Mouse (Mus musculus): ENCODE measurements around the gene Snrnp40. TPM values are rescaled to one million over a fixed set of nuclear protein-coding genes. Genes with fewer than 3 reads are reported as not detected.
A peak's percentile ranks its signal among the peaks of the same experiment; 100 is the strongest.

Snrnp40 gene
- polyA plus RNA-seq (2012; ENCODE audit: insufficient read depth, insufficient read length, missing spikeins), result 9.3 and 10.9 TPM in 2 replicates

GRCm38 (mm10) chr4:130359486-130360237 lies at the start of gene Snrnp40, which contains the start of gene Zcchc17:
Gene Snrnp40, plus strand, starts transcription at chr4:130360132.
Gene Zcchc17, minus strand, starts transcription at chr4:130359943.
- Histone ChIP-seq H3K4me3 (ENCODE audit: insufficient read depth, low read depth, low read length) (peak within 1 kb of the TSS; percentile 89), H3K27ac (replicated peaks; ENCODE audit: low read depth, low read length) (peak within 1 kb of the TSS; percentile 72), H3K4me1 (ENCODE audit: control insufficient read depth, insufficient read depth, insufficient read length, low read length) (peaks cover 4% of the 10 kb centered on the region; the same call in 1 of the 2 replicates)

GRCm38 (mm10) chr4:130312526-130312925 lies 47.4 kb upstream of the Snrnp40 start:
- Histone ChIP-seq H3K27ac (replicated peaks; ENCODE audit: low read depth, low read length) (peak overlapping the region; percentile 94), H3K4me3 (ENCODE audit: insufficient read depth, low read depth, low read length) (peak overlapping the region; percentile 71), H3K4me1 (ENCODE audit: control insufficient read depth, insufficient read depth, insufficient read length, low read length) (no peaks in the 10 kb centered on the region)

- Histone ChIP-seq H3K4me1 (ENCODE audit: control insufficient read depth, insufficient read depth, insufficient read length, low read length) (no peaks in the 10 kb centered on the region), H3K4me3 (ENCODE audit: insufficient read depth, low read depth, low read length) (no peak overlapping the region), H3K27ac (replicated peaks; ENCODE audit: low read depth, low read length) (0 out of 2 replicates have a peak overlapping the region, but pooled peaks have one; percentile 4)
Measured at GRCm38 (mm10) chr4:130313552-130313951, 46.4 kb upstream of the Snrnp40 start.

GRCm38 (mm10) chr4:130315771-130316527 lies 44.0 kb upstream of the Snrnp40 start:
- Histone ChIP-seq H3K4me3 (ENCODE audit: insufficient read depth, low read depth, low read length) (no peak overlapping the region), H3K27ac (replicated peaks; ENCODE audit: low read depth, low read length) (peak overlapping the region; percentile 13; the same call in 1 of the 2 replicates), H3K4me1 (ENCODE audit: control insufficient read depth, insufficient read depth, insufficient read length, low read length) (no peaks in the 10 kb centered on the region)

- Histone ChIP-seq H3K4me1 (ENCODE audit: control insufficient read depth, insufficient read depth, insufficient read length, low read length) (no peaks in the 10 kb centered on the region), H3K27ac (replicated peaks; ENCODE audit: low read depth, low read length) (peak overlapping the region; percentile 36), H3K4me3 (ENCODE audit: insufficient read depth, low read depth, low read length) (no peak overlapping the region)
Measured at GRCm38 (mm10) chr4:130316691-130317090, 43.2 kb upstream of the Snrnp40 start.

- H3K27ac ChIP-seq (replicated peaks; ENCODE audit: low read depth, low read length), result no peak overlapping the region
- no peaks in the 10 kb centered on the region for H3K4me1 ChIP-seq (ENCODE audit: control insufficient read depth, insufficient read depth, insufficient read length, low read length)
- no peak overlapping the region for H3K4me3 ChIP-seq (ENCODE audit: insufficient read depth, low read depth, low read length)
Measured at GRCm38 (mm10) chr4:130318122-130318521, 41.8 kb upstream of the Snrnp40 start.

- no peaks in the 10 kb centered on the region for H3K4me1 ChIP-seq (ENCODE audit: control insufficient read depth, insufficient read depth, insufficient read length, low read length)
- no peak overlapping the region for H3K27ac ChIP-seq (replicated peaks; ENCODE audit: low read depth, low read length)
- no peak overlapping the region for H3K4me3 ChIP-seq (ENCODE audit: insufficient read depth, low read depth, low read length)
Measured at GRCm38 (mm10) chr4:130319564-130319963, 40.4 kb upstream of the Snrnp40 start.

GRCm38 (mm10) chr4:130321640-130322039 lies 38.3 kb upstream of the Snrnp40 start:
- Histone ChIP-seq H3K4me3 (ENCODE audit: insufficient read depth, low read depth, low read length) (no peak overlapping the region), H3K27ac (replicated peaks; ENCODE audit: low read depth, low read length) (no peak overlapping the region), H3K4me1 (ENCODE audit: control insufficient read depth, insufficient read depth, insufficient read length, low read length) (no peaks in the 10 kb centered on the region)

GRCm38 (mm10) chr4:130322567-130322966 lies 37.4 kb upstream of the Snrnp40 start:
- Histone ChIP-seq H3K4me3 (ENCODE audit: insufficient read depth, low read depth, low read length) (no peak overlapping the region), H3K27ac (replicated peaks; ENCODE audit: low read depth, low read length) (no peak overlapping the region)

GRCm38 (mm10) chr4:130323165-130323564 lies 36.8 kb upstream of the Snrnp40 start:
- H3K27ac ChIP-seq (replicated peaks; ENCODE audit: low read depth, low read length), result no peak overlapping the region
- no peaks in the 10 kb centered on the region for H3K4me1 ChIP-seq (ENCODE audit: control insufficient read depth, insufficient read depth, insufficient read length, low read length)
- H3K4me3 ChIP-seq (ENCODE audit: insufficient read depth, low read depth, low read length), result no peak overlapping the region

More at GRCm38 (mm10) chr4:130322567-130322966, 37.4 kb upstream of the Snrnp40 start:
- H3K4me1 ChIP-seq (ENCODE audit: control insufficient read depth, insufficient read depth, insufficient read length, low read length), result no peaks in the 10 kb centered on the region

GRCm38 (mm10) chr4:130323607-130324006 lies 36.3 kb upstream of the Snrnp40 start:
- Histone ChIP-seq H3K27ac (replicated peaks; ENCODE audit: low read depth, low read length) (no peak overlapping the region), H3K4me1 (ENCODE audit: control insufficient read depth, insufficient read depth, insufficient read length, low read length) (no peaks in the 10 kb centered on the region)

GRCm38 (mm10) chr4:130325446-130325845 lies 34.5 kb upstream of the Snrnp40 start:
- no peaks in the 10 kb centered on the region for H3K4me1 ChIP-seq (ENCODE audit: control insufficient read depth, insufficient read depth, insufficient read length, low read length)
- no peak overlapping the region for H3K4me3 ChIP-seq (ENCODE audit: insufficient read depth, low read depth, low read length)

More at GRCm38 (mm10) chr4:130323607-130324006, 36.3 kb upstream of the Snrnp40 start:
- H3K4me3 ChIP-seq (ENCODE audit: insufficient read depth, low read depth, low read length), result no peak overlapping the region

GRCm38 (mm10) chr4:130327366-130327765 lies 32.6 kb upstream of the Snrnp40 start:
- Histone ChIP-seq H3K4me1 (ENCODE audit: control insufficient read depth, insufficient read depth, insufficient read length, low read length) (no peaks in the 10 kb centered on the region), H3K4me3 (ENCODE audit: insufficient read depth, low read depth, low read length) (no peak overlapping the region), H3K27ac (replicated peaks; ENCODE audit: low read depth, low read length) (no peak overlapping the region)

More at GRCm38 (mm10) chr4:130325446-130325845, 34.5 kb upstream of the Snrnp40 start:
- H3K27ac ChIP-seq (replicated peaks; ENCODE audit: low read depth, low read length), result no peak overlapping the region

- Histone ChIP-seq H3K4me1 (ENCODE audit: control insufficient read depth, insufficient read depth, insufficient read length, low read length) (no peaks in the 10 kb centered on the region), H3K27ac (replicated peaks; ENCODE audit: low read depth, low read length) (no peak overlapping the region), H3K4me3 (ENCODE audit: insufficient read depth, low read depth, low read length) (no peak overlapping the region)
Measured at GRCm38 (mm10) chr4:130335867-130336266, 24.1 kb upstream of the Snrnp40 start.

- no peaks in the 10 kb centered on the region for H3K4me1 ChIP-seq (ENCODE audit: control insufficient read depth, insufficient read depth, insufficient read length, low read length)
- H3K4me3 ChIP-seq (ENCODE audit: insufficient read depth, low read depth, low read length), result no peak overlapping the region
- no peak overlapping the region for H3K27ac ChIP-seq (replicated peaks; ENCODE audit: low read depth, low read length)
Measured at GRCm38 (mm10) chr4:130341691-130342090, 18.2 kb upstream of the Snrnp40 start.
